ENCODE assay signal across 25 mouse cellular contexts in genomic region chr3:142252086-142252485, GRCm38 (mm10).
A peak's percentile ranks its signal among the peaks of the same experiment; 100 is the strongest.
DNase-seq lines count a peak whose midpoint lies in the region; ATAC-seq and TF ChIP-seq lines count a peak whose summit lies in the region.
"Had no signal": no experiment of that assay in that cellular context is flagged by ENCODE, and none has a peak within 500 bp of the region (broad histone marks: within the 10 kb centered on the region; RNA-seq: fewer than 3 reads in every experiment).

No protein-coding gene starts in this region.

- no peak overlapping the region for H3K4me2 ChIP-seq in limb, embryonic 11.5 days (ENCODE audit: low read depth, severe bottlenecking)
- no peak overlapping the region for H3K4me2 ChIP-seq in stomach, postnatal 0 days (replicated peaks; ENCODE audit: low read depth)
- H3K4me2 ChIP-seq: heart, embryonic 12.5 days; heart, embryonic 15.5 days; hindbrain, embryonic 13.5 days; intestine, embryonic 15.5 days had no signal

- no peak for TF ChIP-seq CTCF in Patski (IDR thresholded peaks at IDR 0.05)
- no peak for TF ChIP-seq CTCF in stomach, postnatal 0 days (IDR thresholded peaks at IDR 0.05; ENCODE audit: low read depth)

- in situ Hi-C loops in Patski (cut with MboI; ENCODE audit: low pct_unique_long_range_greater_than_20kb): no loop called here

- peak; percentile 18 for DNase-seq in limb, embryonic 11.5 days (ENCODE audit: low spot score)
- DNase-seq in limb, embryonic 10.5 days (ENCODE audit: low spot score): no peak
- DNase-seq in 416B (ENCODE audit: low read depth) (peak; percentile 35), Patski (ENCODE audit: low read depth, low spot score) (no peak)
- no peak for DNase-seq in stomach, postnatal 0 days (ENCODE audit: low spot score)
- no peak for DNase-seq in left cerebral cortex, adult 18-20 months (ENCODE audit: low spot score in 2 of 2)
- no peak for DNase-seq in embryo, embryonic 10 days (ENCODE audit: low spot score)
- no peak for DNase-seq in right cerebral cortex, postnatal 36 days (ENCODE audit: low spot score in 2 of 2)
- DNase-seq: adrenal gland, postnatal 10 days; cerebellum, adult 18-20 months; cerebellum, postnatal 10 days; cerebellum, postnatal 36 days; forebrain, postnatal 0 days; gastrocnemius, postnatal 25 days; heart, adult 18-20 months; heart, postnatal 10 days; heart, postnatal 36 days had no signal

- H3K27me3 ChIP-seq in limb, embryonic 11.5 days (ENCODE audit: control insufficient read depth, insufficient read depth, low read length): no peaks in the 10 kb centered on the region
- peaks cover 35% of the 10 kb centered on the region for H3K27me3 ChIP-seq in limb, embryonic 10.5 days (ENCODE audit: low read depth, poor library complexity, severe bottlenecking)
- H3K27me3 ChIP-seq in Patski: no peaks in the 10 kb centered on the region
- H3K27me3 ChIP-seq in stomach, postnatal 0 days (ENCODE audit: control insufficient read depth, insufficient read depth, low read length): no peaks in the 10 kb centered on the region
- H3K27me3 ChIP-seq: heart, embryonic 12.5 days; heart, embryonic 15.5 days; hindbrain, embryonic 13.5 days; intestine, embryonic 15.5 days had no signal

- WGBS in limb, embryonic 11.5 days: 82% methylated on average over 1 of the region's 1 CpGs
- 86% methylated on average over 1 of the region's 1 CpGs for WGBS in limb, embryonic 10.5 days
- 77% methylated on average over 1 of the region's 1 CpGs for WGBS in stomach, postnatal 0 days

- peaks cover 5% of the 10 kb centered on the region; the same call in 1 of the 2 replicates for H3K4me1 ChIP-seq in limb, embryonic 11.5 days (ENCODE audit: control insufficient read depth, insufficient read depth, low read length)
- H3K4me1 ChIP-seq in limb, embryonic 10.5 days: peaks cover 15% of the 10 kb centered on the region; the same call in 1 of the 2 replicates
- H3K4me1 ChIP-seq in stomach, postnatal 0 days (replicated peaks; ENCODE audit: control insufficient read depth, insufficient read depth): no peaks in the 10 kb centered on the region
- H3K4me1 ChIP-seq: heart, embryonic 12.5 days; heart, embryonic 15.5 days; hindbrain, embryonic 10.5 days; hindbrain, embryonic 13.5 days; intestine, embryonic 15.5 days had no signal

- CTCF ChIA-PET in Patski (lab: Charles Lee): interaction anchor here (0.9 to 8.8 kb wide), 6 partner anchors 9 to 224 kb away, joined by 3 to 72 read pairs (median 12); no protein-coding TSS in a partner anchor

- POLR2A ChIA-PET in Patski (lab: Charles Lee): no interaction called here

- H3K4me3 ChIP-seq in limb, embryonic 11.5 days (ENCODE audit: low read depth, low read length): no peak overlapping the region
- H3K4me3 ChIP-seq in limb, embryonic 10.5 days: no peak overlapping the region
- H3K4me3 ChIP-seq in stomach, postnatal 0 days (ENCODE audit: low read depth, low read length): no peak overlapping the region
- H3K4me3 ChIP-seq: heart, embryonic 12.5 days; heart, embryonic 15.5 days; hindbrain, embryonic 10.5 days; hindbrain, embryonic 13.5 days; intestine, embryonic 15.5 days had no signal

- ATAC-seq in limb, embryonic 11.5 days (ENCODE audit: insufficient number of reproducible peaks, low FRiP score, low TSS enrichment, low read depth): no peak
- peak; percentile 28 for ATAC-seq in Patski
- 0 out of 2 replicates have a peak, but pooled peaks have one; percentile 35 for ATAC-seq in stomach, postnatal 0 days (ENCODE audit: low FRiP score, low TSS enrichment)
- ATAC-seq: CD4-positive, CD25-positive, alpha-beta regulatory T cell, adult 4 months; forebrain, embryonic 14.5 days; forebrain, postnatal 0 days; hindbrain, embryonic 16.5 days; intestine, embryonic 15.5 days had no signal

- no peaks in the 10 kb centered on the region for H3K9me3 ChIP-seq in limb, embryonic 11.5 days (ENCODE audit: control insufficient read depth, low read length)
- no peaks in the 10 kb centered on the region for H3K9me3 ChIP-seq in limb, embryonic 10.5 days (replicated peaks)
- H3K9me3 ChIP-seq in stomach, postnatal 0 days (ENCODE audit: control insufficient read depth, low read length): no peaks in the 10 kb centered on the region
- H3K9me3 ChIP-seq: heart, embryonic 12.5 days; heart, embryonic 15.5 days; hindbrain, embryonic 10.5 days; hindbrain, embryonic 13.5 days; intestine, embryonic 15.5 days had no signal

- H3K9ac ChIP-seq in limb, embryonic 11.5 days (ENCODE audit: low read length): no peak overlapping the region
- H3K9ac ChIP-seq in stomach, postnatal 0 days (ENCODE audit: low read length): no peak overlapping the region
- H3K9ac ChIP-seq: forebrain, postnatal 0 days; heart, embryonic 12.5 days; heart, embryonic 15.5 days; hindbrain, embryonic 13.5 days; intestine, embryonic 15.5 days had no signal

- TF ChIP-seq EP300 in stomach, postnatal 0 days (optimal IDR thresholded peaks at IDR 0.05): no peak

- H3K36me3 ChIP-seq in limb, embryonic 11.5 days (ENCODE audit: control insufficient read depth, insufficient read depth, low read length): no peaks in the 10 kb centered on the region
- H3K36me3 ChIP-seq in limb, embryonic 10.5 days: no peaks in the 10 kb centered on the region
- peaks cover 3% of the 10 kb centered on the region; the same call in 1 of the 2 replicates for H3K36me3 ChIP-seq in stomach, postnatal 0 days (ENCODE audit: control insufficient read depth, insufficient read depth, low read length)
- H3K36me3 ChIP-seq: hindbrain, embryonic 10.5 days; hindbrain, embryonic 13.5 days; intestine, embryonic 15.5 days had no signal

- H3K27ac ChIP-seq in limb, embryonic 11.5 days (replicated peaks; ENCODE audit: low read depth, low read length): no peak overlapping the region
- no peak overlapping the region for H3K27ac ChIP-seq in limb, embryonic 10.5 days
- no peak overlapping the region for H3K27ac ChIP-seq in stomach, postnatal 0 days (replicated peaks)
- H3K27ac ChIP-seq: heart, embryonic 15.5 days; hindbrain, embryonic 10.5 days; hindbrain, embryonic 13.5 days; intestine, embryonic 15.5 days had no signal

Comparison
In these comparisons a context has a peak if more than half of its experiments do, and no peak if none do; other contexts are left out.
1. DNase-seq: peak in limb, embryonic 11.5 days (single experiment) and 416B (single experiment); none in limb, embryonic 10.5 days (single experiment), Patski (single experiment), stomach, postnatal 0 days (single experiment), left cerebral cortex, adult 18-20 months (0 of 2), embryo, embryonic 10 days (single experiment) and right cerebral cortex, postnatal 36 days (0 of 2).